8 mouse cellular contexts compared by ENCODE assay signal in the genomic region with DNA sequence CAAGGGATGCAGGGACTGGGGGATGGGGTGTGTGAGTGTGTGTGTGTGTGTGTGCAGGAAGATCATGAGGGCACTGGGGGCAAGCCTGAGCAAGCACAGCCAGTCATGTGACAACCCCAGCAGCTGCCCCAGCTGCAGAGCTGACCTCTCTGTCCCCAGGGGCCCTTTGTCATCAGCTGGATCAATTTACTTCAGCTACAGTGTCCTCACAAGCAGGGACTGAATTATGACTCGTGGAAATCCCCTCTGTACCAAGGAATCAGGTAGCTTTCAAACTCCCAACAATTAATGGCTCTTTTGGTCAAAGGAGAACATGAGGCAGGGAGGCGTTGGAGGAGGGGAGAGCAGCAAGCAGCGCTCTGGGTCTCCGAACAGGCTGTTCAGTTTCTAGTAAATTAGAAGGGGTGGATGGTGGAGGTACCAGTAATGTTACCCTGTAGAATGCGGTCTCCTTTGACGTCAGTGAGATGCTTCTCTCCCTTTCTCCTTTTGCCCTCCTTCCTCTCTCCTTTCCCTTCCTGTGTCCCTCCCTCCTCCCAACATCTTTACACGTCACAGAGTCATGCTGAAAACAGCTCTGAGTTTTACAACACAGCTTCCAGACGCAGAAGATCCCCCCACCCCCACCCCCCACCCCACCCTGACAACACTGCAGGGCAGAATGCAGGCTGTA.
DNase-seq lines count a peak whose midpoint lies in the region; ATAC-seq lines count a peak whose summit lies in the region.

No protein-coding gene starts in this region.

- peaks cover 50% of the 10 kb centered on the region for H3K4me1 ChIP-seq in forebrain, embryonic 10.5 days
- peaks cover 34% of the 10 kb centered on the region for H3K4me1 ChIP-seq in hindbrain, embryonic 14.5 days (replicated peaks; ENCODE audit: control insufficient read depth, insufficient read depth, low read length)
- peaks cover 30% of the 10 kb centered on the region for H3K4me1 ChIP-seq in limb, embryonic 15.5 days

- peak; percentile 63 to 79 for DNase-seq in adrenal gland, adult (ENCODE audit: inconsistent age in 2 of 2, low spot score in 1 of 2)
- DNase-seq in adrenal gland, postnatal 4 days (ENCODE audit: low spot score in 2 of 2): no peak
- DNase-seq in NIH3T3 (ENCODE audit: low read depth): peak; percentile 92
- peak; percentile 64 for DNase-seq in forebrain, embryonic 10.5 days (ENCODE audit: extremely low spot score, low spot score)
- peak; percentile 55 for DNase-seq in hindbrain, embryonic 14.5 days (ENCODE audit: low spot score)
- DNase-seq in naive thymus-derived CD4-positive, alpha-beta T cell, adult 2 months (ENCODE audit: low read depth): peak; percentile 49
- DNase-seq in left cerebral cortex, postnatal 25 days (ENCODE audit: low spot score in 2 of 2): no peak

- H3K9me3 ChIP-seq in forebrain, embryonic 10.5 days: no peaks in the 10 kb centered on the region
- no peaks in the 10 kb centered on the region for H3K9me3 ChIP-seq in hindbrain, embryonic 14.5 days (ENCODE audit: control insufficient read depth, low read length)
- H3K9me3 ChIP-seq in limb, embryonic 15.5 days: no peaks in the 10 kb centered on the region

- WGBS in forebrain, embryonic 10.5 days: 9% methylated on average over 8 of the region's 8 CpGs
- WGBS in hindbrain, embryonic 14.5 days: 4% methylated on average over 8 of the region's 8 CpGs
- 5% methylated on average over 8 of the region's 8 CpGs for WGBS in limb, embryonic 15.5 days

- peak overlapping the region; percentile 84 for H3K27ac ChIP-seq in forebrain, embryonic 10.5 days
- peak overlapping the region; percentile 93 for H3K27ac ChIP-seq in hindbrain, embryonic 14.5 days
- H3K27ac ChIP-seq in limb, embryonic 15.5 days: peak overlapping the region; percentile 75

- H3K9ac ChIP-seq in hindbrain, embryonic 14.5 days: peak overlapping the region; percentile 32
- H3K9ac ChIP-seq in limb, embryonic 15.5 days: no peak overlapping the region

- H3K4me3 ChIP-seq in forebrain, embryonic 10.5 days: peak overlapping the region; percentile 35
- no peak overlapping the region for H3K4me3 ChIP-seq in hindbrain, embryonic 14.5 days (replicated peaks; ENCODE audit: low read length)
- H3K4me3 ChIP-seq in limb, embryonic 15.5 days: 0 out of 2 replicates have a peak overlapping the region, but pooled peaks have one; percentile 12

- intact Hi-C loops in left cerebral cortex, postnatal 25 days (cut with DNase I): loop anchor here (1.0 to 10.0 kb wide), 5 partner anchors 80 to 322 kb away; no protein-coding TSS in a partner anchor

- no peaks in the 10 kb centered on the region for H3K27me3 ChIP-seq in forebrain, embryonic 10.5 days (ENCODE audit: poor library complexity, severe bottlenecking)
- no peaks in the 10 kb centered on the region for H3K27me3 ChIP-seq in hindbrain, embryonic 14.5 days (ENCODE audit: control insufficient read depth, insufficient read depth, low read length)
- no peaks in the 10 kb centered on the region for H3K27me3 ChIP-seq in limb, embryonic 15.5 days

- H3K36me3 ChIP-seq in forebrain, embryonic 10.5 days (replicated peaks): no peaks in the 10 kb centered on the region
- no peaks in the 10 kb centered on the region for H3K36me3 ChIP-seq in hindbrain, embryonic 14.5 days (replicated peaks; ENCODE audit: control insufficient read depth, insufficient read depth)
- H3K36me3 ChIP-seq in limb, embryonic 15.5 days: no peaks in the 10 kb centered on the region

- peak; percentile 65 for ATAC-seq in hindbrain, embryonic 14.5 days (ENCODE audit: low FRiP score)
- ATAC-seq in limb, embryonic 15.5 days (ENCODE audit: insufficient number of reproducible peaks, low FRiP score, low TSS enrichment, low read depth): peak; percentile 74

- peak overlapping the region; percentile 33 for H3K4me2 ChIP-seq in hindbrain, embryonic 14.5 days (replicated peaks)
- peak overlapping the region; percentile 26 for H3K4me2 ChIP-seq in limb, embryonic 15.5 days

Comparison
In these comparisons a context has a peak if more than half of its experiments do, and no peak if none do; other contexts are left out.
1. DNase-seq: peak in adrenal gland, adult (2 of 2), NIH3T3 (single experiment), forebrain, embryonic 10.5 days (single experiment), hindbrain, embryonic 14.5 days (single experiment) and naive thymus-derived CD4-positive, alpha-beta T cell, adult 2 months (single experiment); none in adrenal gland, postnatal 4 days (0 of 2) and left cerebral cortex, postnatal 25 days (0 of 2).
2. Peak in every context shown above with its lines, with median percentiles within 50 percentile points of each other: H3K27ac ChIP-seq.